Mouse (Mus musculus) granulocyte monocyte progenitor cell, adult 5-6 weeks (primary cell): ENCODE data around the gene Susd2. TPM values are rescaled to one million over a fixed set of nuclear protein-coding genes. Genes with fewer than 3 reads are reported as not detected.

Experiments
- ATAC-seq: replicated peaks from 2 replicates; pipeline ENCODE4 v1.8.0; 2016; ENCODE audit warnings: mild to moderate bottlenecking, moderate TSS enrichment, inconsistent platforms; ENCODE audit not compliant: poor library complexity, severe bottlenecking
- total RNA-seq, 2 experiments: library from RNA; stranded (forward) in 1 of 2; stranded (reverse) in 1 of 2; fragments of 200-712, 200-1000 nt in 1 of 2; fragments of >200 nt in 1 of 2; fragmentation: Nextera tagmentation in 1 of 2; gene quantifications; 2 replicates each; pipeline ENCODE4 v1.2.3; 2014 to 2017

Susd2 gene
- total RNA-seq, 2 experiments from 2014 or later, result 0.26 TPM; not detected in 1

GRCm38 (mm10) chr10:75632633-75633032 is 11.2 kb downstream of the Susd2 start:
- no peak for ATAC-seq

- no peak for ATAC-seq
These were observed 16.3 kb downstream of the Susd2 start for GRCm38 (mm10) chr10:75627490-75627889.

GRCm38 (mm10) chr10:75626991-75627390 is 16.8 kb downstream of the Susd2 start:
- ATAC-seq, result no peak

GRCm38 (mm10) chr10:75625920-75626319 is 17.9 kb downstream of the Susd2 start:
- ATAC-seq, result no peak

- ATAC-seq, result no peak
These were observed 23.0 kb downstream of the Susd2 start for GRCm38 (mm10) chr10:75620818-75621217.

GRCm38 (mm10) chr10:75616044-75616443 is 27.8 kb downstream of the Susd2 start:
- no peak for ATAC-seq

GRCm38 (mm10) chr10:75610486-75610885 is 33.3 kb downstream of the Susd2 start:
- ATAC-seq, result no peak

- ATAC-seq, result no peak
These were observed 34.8 kb downstream of the Susd2 start for GRCm38 (mm10) chr10:75608975-75609374.

- ATAC-seq, result no peak
These were observed 36.6 kb downstream of the Susd2 start for GRCm38 (mm10) chr10:75607253-75607652.

GRCm38 (mm10) chr10:75605162-75605846 is 38.5 kb downstream of the Susd2 start:
- ATAC-seq, result peak; percentile 17; the same call in 1 of the 2 replicates

- no peak for ATAC-seq
These were observed 43.5 kb downstream of the Susd2 start for GRCm38 (mm10) chr10:75600189-75600730.

- ATAC-seq, result no peak
These were observed 47.8 kb downstream of the Susd2 start for GRCm38 (mm10) chr10:75595981-75596380.

GRCm38 (mm10) chr10:75592585-75592984 is 51.2 kb downstream of the Susd2 start:
- ATAC-seq, result no peak

- peak; percentile 82 for ATAC-seq
These were observed 52.5 kb downstream of the Susd2 start for GRCm38 (mm10) chr10:75591211-75591894.

GRCm38 (mm10) chr10:75589651-75590050 is 54.2 kb downstream of the Susd2 start:
- peak; percentile 25 for ATAC-seq

- ATAC-seq, result peak; percentile 18; the same call in 1 of the 2 replicates
These were observed 54.7 kb downstream of the Susd2 start, which contains the start of gene Ggt5 for GRCm38 (mm10) chr10:75589129-75589528. Gene Ggt5, plus strand, starts transcription at chr10:75589340.

GRCm38 (mm10) chr10:75588336-75588735 is 55.5 kb downstream of the Susd2 start:
- no peak for ATAC-seq

GRCm38 (mm10) chr10:75587781-75588180 is 56.0 kb downstream of the Susd2 start:
- ATAC-seq, result no peak
